Mouse (Mus musculus) right cerebral cortex, postnatal 10 days (tissue): ENCODE data around the gene Tmem251.
A peak's percentile ranks its signal among the peaks of the same experiment; 100 is the strongest.

ENCODE experiments used
- DNase-seq, 2 experiments: peaks; one replicate each; pipeline ENCODE4 v3.0.0; 2021; ENCODE audit warnings: low spot score in 2 of 2

Tmem251 gene

GRCm38 (mm10) chr12:102757055-102757688 is 13.6 kb downstream of the Tmem251 start:
- DNase-seq = no peak

DNA sequence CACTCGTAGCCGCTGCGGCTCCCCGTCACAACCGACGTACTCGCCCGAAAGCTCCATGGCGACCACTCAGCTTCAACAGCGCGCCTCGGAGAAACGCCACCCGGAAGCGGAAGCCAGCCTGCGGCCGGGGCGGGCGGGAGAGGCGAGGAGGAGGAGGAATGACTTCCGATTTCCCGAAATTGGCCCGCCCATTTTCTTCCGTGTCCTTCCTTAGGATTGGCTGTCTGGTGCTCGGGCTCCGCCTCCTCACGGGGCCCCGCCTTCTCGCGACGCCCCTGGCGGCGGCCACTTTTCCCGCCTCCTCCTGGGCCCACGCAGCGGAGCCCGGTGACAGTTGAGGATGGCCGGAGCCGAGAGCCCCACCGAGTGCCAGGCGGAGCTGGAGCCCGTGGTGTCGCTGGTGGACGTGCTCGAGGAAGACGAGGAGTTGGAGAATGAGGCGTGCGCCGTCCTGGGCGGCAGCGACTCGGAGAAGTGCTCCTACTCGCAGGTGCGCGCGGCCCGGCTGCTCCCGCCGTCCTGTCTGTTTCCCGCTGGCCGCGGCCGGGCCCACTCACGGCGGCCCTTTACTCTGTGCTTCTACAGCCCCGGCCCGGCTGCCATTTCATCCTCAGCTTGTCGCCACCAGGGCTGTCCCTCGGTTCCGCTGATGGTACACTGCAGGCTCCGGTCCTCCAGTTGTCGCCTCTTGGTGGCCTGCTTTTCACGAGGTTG is 14.3 kb downstream of the Tmem251 start, which contains the start of the genes Gm28051, Gon7 and Ubr7:
TSS of gene Gm28051 (minus strand) at position 77 of the 714 bp plus-strand sequence.
TSS of gene Gon7 (minus strand) at position 115 of the 714 bp plus-strand sequence.
TSS of gene Ubr7 (plus strand) at position 279 of the 714 bp plus-strand sequence.
- DNase-seq = peak; percentile 98

DNA sequence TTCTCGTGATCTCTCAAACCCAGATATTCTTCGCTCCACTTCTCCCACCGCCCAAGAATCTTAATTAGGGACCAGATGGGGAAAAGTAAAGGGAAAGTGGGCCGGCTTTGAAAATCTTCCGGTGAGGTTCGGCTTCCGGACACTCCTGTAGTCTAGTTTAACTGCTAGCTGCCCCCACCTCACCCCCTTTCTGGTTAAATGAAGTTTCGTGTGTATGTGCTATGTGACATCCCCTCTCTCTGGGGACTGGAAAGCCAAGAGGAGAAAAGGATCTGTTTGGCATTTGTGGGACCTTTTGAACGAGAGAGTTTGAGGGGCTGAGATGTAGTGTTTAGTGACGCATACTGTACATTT is 14.8 kb downstream of the Tmem251 start, which contains the start of gene Gm20604:
TSS of gene Gm20604 (minus strand) at position 270 of the 354 bp plus-strand sequence.
- no peak for DNase-seq

DNA sequence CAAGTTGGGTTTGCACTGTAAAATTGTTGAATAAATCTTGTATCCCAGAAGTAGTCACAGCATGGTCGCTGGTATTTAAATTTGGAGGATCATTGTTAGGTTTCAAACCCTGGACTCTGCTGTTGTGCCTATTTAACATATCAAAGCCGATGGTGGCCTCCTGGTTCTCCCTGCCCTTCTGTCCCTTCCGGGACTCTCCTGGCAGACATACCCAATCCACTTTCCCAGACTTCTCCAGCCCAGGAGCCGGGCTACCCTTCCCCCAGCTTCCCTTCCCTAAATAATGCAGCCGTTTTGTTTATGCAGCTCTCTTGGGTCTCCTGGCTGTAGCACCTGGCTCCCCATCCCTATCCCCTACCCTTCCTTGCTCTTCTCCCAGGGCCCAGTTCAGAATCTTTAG is 15.4 kb downstream of the Tmem251 start:
- no peak for DNase-seq

DNA sequence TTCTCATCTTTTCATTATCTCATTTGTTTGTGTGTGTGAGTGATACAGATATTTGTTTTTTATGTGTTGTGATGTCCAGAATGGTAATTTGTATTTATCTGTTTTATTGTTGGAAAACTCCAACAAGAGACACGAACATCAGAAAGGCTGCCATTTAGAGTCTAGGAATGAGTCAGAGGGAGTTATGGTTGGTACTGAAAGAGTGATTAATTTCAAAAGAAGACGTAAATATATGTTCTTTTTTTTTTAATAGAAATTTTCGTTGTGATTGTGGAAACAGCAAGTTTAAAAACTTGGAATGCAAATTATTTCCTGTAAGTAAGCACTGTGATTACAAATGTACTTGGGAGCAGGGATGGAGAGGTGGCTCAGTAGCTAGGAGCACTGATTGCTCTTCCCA is 18.1 kb downstream of the Tmem251 start:
- DNase-seq = no peak

DNA sequence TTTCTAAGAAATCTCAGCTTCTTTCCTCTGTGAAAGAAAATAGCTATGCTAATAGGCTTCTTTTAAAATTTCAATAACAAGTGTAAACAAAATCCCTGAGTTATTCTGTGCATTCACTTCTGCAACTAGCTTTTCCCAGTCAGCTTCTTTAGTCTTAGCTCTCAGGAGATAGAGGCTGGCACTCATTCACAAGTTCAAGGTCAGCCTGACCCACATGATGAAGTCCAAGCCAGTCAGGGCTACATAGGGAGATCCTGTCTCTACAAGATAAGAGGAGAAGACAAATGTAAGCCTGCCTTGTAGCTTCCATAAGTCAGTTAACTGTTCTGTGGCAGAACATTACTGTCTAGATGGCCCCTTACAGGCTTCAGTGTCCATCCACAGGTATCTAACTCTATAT is 20.1 kb downstream of the Tmem251 start:
- DNase-seq = no peak

DNA sequence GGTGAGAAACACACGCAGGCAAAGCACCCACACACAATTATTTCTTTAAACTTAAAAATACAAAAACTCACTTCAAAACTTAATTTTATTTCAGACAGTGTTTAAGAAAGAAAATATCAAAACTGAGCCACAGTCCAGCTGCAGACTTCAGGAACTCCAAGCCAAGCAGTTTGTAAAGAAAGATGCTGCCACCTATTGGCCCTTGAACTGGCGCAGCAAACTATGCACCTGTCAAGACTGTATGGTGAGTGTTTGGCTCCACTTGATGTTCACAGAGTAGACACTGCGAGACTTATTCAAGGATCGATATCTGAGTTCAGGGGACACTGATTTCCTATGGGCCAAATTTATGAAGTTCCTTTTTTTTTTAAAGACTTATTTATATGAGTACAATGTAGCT is 25.4 kb downstream of the Tmem251 start:
- DNase-seq = no peak

DNA sequence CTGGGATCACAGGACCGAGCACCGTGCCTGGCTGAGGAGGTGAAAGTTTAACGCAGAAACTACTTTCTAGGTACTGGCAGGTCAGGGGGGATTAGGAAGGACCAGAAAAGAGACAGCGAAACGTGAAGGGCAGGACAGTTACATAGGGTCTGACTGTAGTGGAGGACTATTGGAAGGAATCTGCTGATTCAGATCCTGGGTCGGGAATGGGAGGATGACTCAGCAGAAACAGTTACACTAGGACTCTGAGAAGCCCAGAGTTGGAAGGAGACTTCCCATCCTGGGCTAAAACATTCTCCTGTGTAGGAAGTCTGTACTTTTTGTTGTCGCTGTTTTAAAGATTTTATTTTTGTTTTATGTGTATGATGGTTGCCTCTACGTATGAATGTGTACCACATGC is 28.0 kb downstream of the Tmem251 start:
- no peak for DNase-seq

DNA sequence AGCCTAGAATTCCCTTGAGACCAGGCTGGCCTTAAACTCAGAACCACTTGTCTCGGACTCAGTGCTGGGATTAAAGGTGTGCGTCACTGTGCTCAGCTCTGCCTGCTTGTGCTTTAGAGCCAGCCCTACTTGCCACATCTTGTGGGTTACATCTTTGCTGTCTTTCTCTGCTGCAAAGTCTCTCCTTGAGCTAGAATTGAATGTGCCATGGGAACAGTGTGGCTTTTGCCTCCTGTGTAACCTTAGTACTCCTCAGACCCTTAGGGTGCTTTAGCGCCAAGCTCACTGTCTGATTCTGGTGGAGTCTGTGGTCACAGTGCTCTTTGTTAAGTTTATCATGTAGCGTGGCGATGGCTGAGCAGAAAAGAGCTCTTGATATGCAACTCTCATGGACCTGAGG is 29.1 kb downstream of the Tmem251 start:
- DNase-seq = no peak

- DNase-seq = no peak
These were observed 32.5 kb downstream of the Tmem251 start for GRCm38 (mm10) chr12:102776035-102776434.

DNA sequence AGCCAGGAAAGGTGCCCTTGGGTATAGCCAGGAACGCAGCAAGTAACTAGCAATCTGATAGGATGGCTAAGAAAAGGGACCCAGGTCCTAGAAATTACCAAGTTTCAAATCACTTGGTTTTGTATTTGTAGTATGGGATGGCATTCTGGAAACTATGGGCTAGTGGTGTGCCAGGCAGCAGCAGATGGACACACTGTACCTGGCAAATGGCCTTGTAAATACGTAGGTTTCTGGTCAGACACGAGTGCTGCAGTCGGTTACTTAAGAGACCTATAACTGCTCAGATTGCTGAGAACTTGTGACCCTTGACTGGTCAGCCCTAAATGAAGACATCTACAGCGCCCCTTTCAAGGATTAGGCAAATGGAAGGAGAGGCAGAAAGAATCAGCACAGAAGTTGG is 34.6 kb downstream of the Tmem251 start:
- no peak for DNase-seq

- DNase-seq = no peak
These were observed 35.9 kb downstream of the Tmem251 start for GRCm38 (mm10) chr12:102779452-102779851.

- no peak for DNase-seq
These were observed 39.3 kb downstream of the Tmem251 start for GRCm38 (mm10) chr12:102782841-102783240.

DNA sequence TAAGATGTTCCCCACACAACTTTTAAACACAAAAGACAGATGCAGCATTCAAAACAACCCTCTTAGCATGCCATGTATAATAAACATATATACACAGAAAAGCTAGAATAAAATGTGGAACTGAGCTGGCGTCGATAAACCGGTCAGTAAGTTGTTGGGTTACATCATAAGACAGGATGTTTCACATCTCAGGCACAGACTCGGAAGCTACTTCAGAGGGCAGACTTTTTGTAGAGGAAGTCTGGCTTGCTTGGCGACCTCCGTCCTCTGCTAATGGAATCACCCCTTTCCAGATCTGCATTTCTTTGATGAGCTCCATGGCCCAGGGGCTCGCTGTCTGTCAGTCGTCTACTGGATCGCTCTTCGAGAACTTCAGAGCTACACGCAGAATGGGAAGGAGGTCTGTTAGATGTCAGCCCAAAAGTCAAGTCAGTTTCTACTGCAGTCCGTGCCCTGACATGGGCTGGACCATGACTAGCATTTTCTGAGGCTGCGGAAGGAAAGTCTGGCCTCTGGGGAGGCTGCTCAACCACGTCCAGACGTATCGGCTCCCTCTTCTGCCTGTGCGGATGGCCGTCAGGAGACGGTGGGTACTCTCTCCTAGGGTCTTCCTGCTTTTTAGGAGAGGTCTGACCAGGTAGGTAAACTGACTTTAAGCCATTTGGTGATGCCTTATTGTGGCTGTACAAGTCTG is 41.5 kb downstream of the Tmem251 start:
- no peak for DNase-seq

DNA sequence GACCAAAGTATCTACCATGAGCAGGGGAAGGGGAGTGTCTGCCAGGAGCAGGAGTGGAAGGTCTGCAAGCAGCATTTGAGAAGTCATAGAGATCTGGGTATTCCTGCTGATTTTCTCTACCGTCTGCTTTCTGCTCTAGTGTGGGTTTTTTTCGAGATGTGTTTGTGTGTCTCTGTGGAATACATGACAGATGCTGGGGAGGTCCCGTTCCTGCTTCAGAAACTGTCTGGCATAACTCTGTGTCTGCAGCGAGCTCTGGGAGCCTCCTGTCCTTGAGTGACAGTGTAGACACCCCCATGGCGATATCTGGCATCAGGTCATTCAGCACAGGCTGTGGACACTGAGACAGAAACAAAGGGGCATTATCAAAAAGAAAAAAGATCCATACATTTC is 42.0 kb downstream of the Tmem251 start:
- peak in 1 of 2 experiments; percentile 41 for DNase-seq

DNA sequence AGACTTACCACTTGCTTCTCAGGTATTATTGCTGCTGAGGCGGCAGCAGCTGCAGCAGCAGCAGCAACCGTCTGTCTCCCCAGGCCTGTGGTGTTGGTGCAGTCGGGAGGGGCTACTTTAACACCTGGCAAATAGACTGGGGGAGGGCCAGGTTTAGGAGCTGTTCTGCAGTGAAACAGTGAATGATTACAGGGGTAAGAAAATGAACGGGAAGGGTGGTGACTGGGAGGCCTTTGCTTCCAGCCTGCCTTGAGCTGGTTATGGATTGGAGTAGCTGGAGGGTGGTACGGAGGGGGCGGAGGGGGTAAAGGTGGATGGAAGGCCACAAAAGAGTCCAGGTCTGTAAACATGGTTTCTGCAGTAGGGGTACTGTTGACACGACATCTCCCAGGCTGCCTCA is 44.4 kb downstream of the Tmem251 start:
- DNase-seq = no peak
